Mouse (Mus musculus) C2C12 (cell line): Measurements from ENCODE around the gene Ankrd13a. TPM values are rescaled to one million over a fixed set of nuclear protein-coding genes. Genes with fewer than 3 reads are reported as not detected.

Experiments used
- H3K27me3 ChIP-seq: one replicate; pipeline ENCODE4 v1.6.1; 2011; ENCODE audit not compliant: control insufficient read depth, insufficient read depth, insufficient read length
- H3K36me3 ChIP-seq: one replicate; pipeline ENCODE4 v1.6.1; 2011; ENCODE audit not compliant: control insufficient read depth, insufficient read depth
- H3K4me3 ChIP-seq: one replicate; pipeline ENCODE4 v1.5.1; 2011; ENCODE audit warnings: mild to moderate bottlenecking, control low read depth; ENCODE audit not compliant: poor library complexity, insufficient read depth, severe bottlenecking
- H3K79me2 ChIP-seq: one replicate; pipeline ENCODE4 v1.6.1; 2011; ENCODE audit not compliant: control insufficient read depth, insufficient read depth
- H3K79me3 ChIP-seq: one replicate; pipeline ENCODE4 v1.6.1; 2011; ENCODE audit warnings: low read depth, control low read depth
- H3ac ChIP-seq: one replicate; pipeline ENCODE3; 2011; ENCODE audit warnings: low read depth; ENCODE audit not compliant: control insufficient read depth, insufficient read length
- CEBPB ChIP-seq: IDR thresholded peaks from one replicate; pipeline ENCODE4 v1.6.1; 2011; ENCODE audit warnings: low read depth, mild to moderate bottlenecking, control low read depth, moderate library complexity
- CTCF ChIP-seq: IDR thresholded peaks from one replicate; pipeline ENCODE4 v1.5.1; 2011; ENCODE audit not compliant: control insufficient read depth, insufficient read depth, insufficient read length
- FOSL1 ChIP-seq: IDR thresholded peaks from one replicate; pipeline ENCODE4 v1.8.0; 2011; ENCODE audit warnings: mild to moderate bottlenecking, low read length; ENCODE audit not compliant: poor library complexity, insufficient read depth, severe bottlenecking
- MAX ChIP-seq: IDR thresholded peaks from one replicate; pipeline ENCODE4 v1.6.1; 2011; ENCODE audit warnings: mild to moderate bottlenecking, control low read depth
- MYOD1 ChIP-seq: IDR thresholded peaks from one replicate; pipeline ENCODE4 v1.6.1; 2011; ENCODE audit warnings: low read depth; ENCODE audit not compliant: control insufficient read depth, insufficient read length
- MYOG ChIP-seq: IDR thresholded peaks from one replicate; pipeline ENCODE4 v1.6.1; 2011; ENCODE audit not compliant: control insufficient read depth, insufficient read length; ENCODE audit errors: extremely low read depth
- USF1 ChIP-seq: IDR thresholded peaks from one replicate; pipeline ENCODE4 v1.6.1; 2011; ENCODE audit warnings: low read depth, mild to moderate bottlenecking, control low read depth, moderate library complexity
- polyA plus RNA-seq: library from polyadenylated mRNA; unstranded; fragments of >200 nt; fragmentation: generic; extraction: Trizol; gene quantifications from one replicate; pipeline ENCODE4 v1.2.1, GENCODE M21; 2012; ENCODE audit warnings: missing spikeins

Gene Ankrd13a
- polyA plus RNA-seq, 1 experiment, result 55.2 TPM

DNA sequence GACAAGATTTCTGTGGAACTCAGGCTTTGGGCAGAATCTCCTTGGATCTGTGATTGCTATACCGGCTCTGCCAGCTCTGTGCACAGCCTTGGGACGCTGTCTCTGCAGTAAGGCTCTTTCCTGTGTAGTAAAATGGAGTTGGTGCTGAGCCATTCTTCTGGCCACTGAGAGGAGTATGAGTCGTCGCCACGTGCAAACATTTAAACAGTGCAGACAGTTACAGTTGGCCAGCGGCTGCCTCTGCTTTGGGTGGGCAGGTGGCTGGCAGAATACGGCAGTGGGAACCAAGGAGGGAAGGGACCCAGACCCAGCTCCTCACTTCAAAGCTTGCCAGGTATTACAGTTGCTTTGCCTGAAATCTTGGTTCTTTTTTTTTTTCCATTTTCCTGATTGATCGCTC lies 22.8 kb downstream of the Ankrd13a start:
- H3K27me3 ChIP-seq, result no peaks in the 10 kb centered on the region
- H3K36me3 ChIP-seq, result peaks cover 10% of the 10 kb centered on the region
- H3K4me3 ChIP-seq, result no peak overlapping the region
- H3K79me3 ChIP-seq, result no peaks in the 10 kb centered on the region
- TF ChIP-seq MAX (no peak), CTCF (no peak), MYOD1 (no peak), CEBPB (no peak), MYOG (no peak), FOSL1 (no peak), USF1 (no peak)
- no peak overlapping the region for H3ac ChIP-seq
- no peaks in the 10 kb centered on the region for H3K79me2 ChIP-seq

DNA sequence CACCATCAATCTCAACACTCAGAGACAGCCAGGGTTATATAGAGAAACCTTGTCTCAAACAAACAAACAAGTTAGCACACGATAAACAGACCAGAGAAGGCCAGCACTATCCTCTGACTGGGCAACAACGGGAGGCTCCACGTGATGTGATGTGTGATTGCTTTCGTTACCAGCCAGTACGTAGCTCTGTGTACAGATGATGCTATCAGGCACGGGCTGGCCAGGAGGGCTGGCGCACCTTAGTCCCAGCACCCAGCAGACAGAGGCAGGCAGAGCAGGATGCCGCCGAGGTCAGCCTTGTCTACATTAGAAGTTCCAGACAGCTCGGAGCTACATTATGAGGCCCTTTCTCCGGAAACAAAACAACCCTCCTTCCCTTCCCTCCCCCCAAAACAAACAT lies 25.4 kb downstream of the Ankrd13a start:
- Histone ChIP-seq H3K79me3 (no peaks in the 10 kb centered on the region), H3K4me3 (no peak overlapping the region), H3K79me2 (no peaks in the 10 kb centered on the region), H3K36me3 (peaks cover 26% of the 10 kb centered on the region), H3K27me3 (no peaks in the 10 kb centered on the region), H3ac (no peak overlapping the region)
- TF ChIP-seq MAX (no peak), MYOG (no peak), CEBPB (no peak), FOSL1 (no peak), MYOD1 (no peak), CTCF (no peak), USF1 (no peak)

DNA sequence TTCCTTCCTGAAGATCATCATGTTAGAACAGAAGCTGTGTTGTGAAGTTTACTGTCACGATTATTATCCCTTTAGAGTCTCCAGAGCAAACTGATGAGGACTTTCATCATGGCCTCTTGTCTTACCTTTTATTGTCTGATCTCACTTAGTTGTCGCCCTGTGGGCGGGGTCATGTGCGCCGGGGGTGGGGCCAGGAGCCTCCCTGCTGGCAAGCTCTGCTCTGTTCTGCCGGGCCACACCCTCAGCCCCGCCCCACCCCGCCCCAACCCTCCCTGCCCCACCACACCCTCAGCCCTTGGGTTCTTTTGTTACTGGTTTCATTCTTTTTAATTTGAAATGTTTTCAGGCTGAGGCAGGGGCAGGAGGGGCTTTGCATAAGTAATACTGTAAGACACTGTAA lies 26.6 kb downstream of the Ankrd13a start:
- H3ac ChIP-seq, result no peak overlapping the region
- no peaks in the 10 kb centered on the region for H3K79me2 ChIP-seq
- H3K27me3 ChIP-seq, result no peaks in the 10 kb centered on the region
- H3K79me3 ChIP-seq, result no peaks in the 10 kb centered on the region
- no peak for TF ChIP-seq CEBPB
- TF ChIP-seq MYOD1, result no peak
- TF ChIP-seq FOSL1, result no peak
- no peak for TF ChIP-seq MAX
- no peak for TF ChIP-seq MYOG
- no peak for TF ChIP-seq USF1
- no peak for TF ChIP-seq CTCF
- no peak overlapping the region for H3K4me3 ChIP-seq
- H3K36me3 ChIP-seq, result peaks cover 27% of the 10 kb centered on the region

DNA sequence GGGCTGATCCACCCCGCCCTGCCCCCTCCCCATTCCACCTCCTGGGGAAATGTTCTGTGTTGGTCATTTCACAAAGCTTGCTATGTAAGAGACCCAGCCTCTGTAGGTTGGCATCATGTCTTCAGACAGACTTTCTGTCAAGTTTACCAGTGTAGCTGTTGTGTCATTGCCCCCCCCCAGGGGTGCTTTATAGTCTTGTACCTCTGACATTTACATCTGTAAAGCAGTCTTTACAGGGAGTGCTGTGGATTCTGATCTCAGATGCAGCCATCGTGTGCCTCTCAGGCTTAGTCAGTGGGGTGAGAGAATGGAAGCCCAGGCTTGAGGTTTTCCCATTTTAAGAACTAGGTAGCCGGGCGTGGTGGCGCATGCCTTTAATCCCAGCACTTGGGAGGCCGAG lies 27.4 kb downstream of the Ankrd13a start:
- peaks cover 27% of the 10 kb centered on the region for H3K36me3 ChIP-seq
- no peak for TF ChIP-seq MYOD1
- TF ChIP-seq MAX, result no peak
- TF ChIP-seq USF1, result no peak
- TF ChIP-seq FOSL1, result no peak
- no peak for TF ChIP-seq MYOG
- TF ChIP-seq CTCF, result no peak
- H3K27me3 ChIP-seq, result no peaks in the 10 kb centered on the region
- H3K4me3 ChIP-seq, result no peak overlapping the region
- no peaks in the 10 kb centered on the region for H3K79me2 ChIP-seq
- no peak overlapping the region for H3ac ChIP-seq
- no peaks in the 10 kb centered on the region for H3K79me3 ChIP-seq

DNA sequence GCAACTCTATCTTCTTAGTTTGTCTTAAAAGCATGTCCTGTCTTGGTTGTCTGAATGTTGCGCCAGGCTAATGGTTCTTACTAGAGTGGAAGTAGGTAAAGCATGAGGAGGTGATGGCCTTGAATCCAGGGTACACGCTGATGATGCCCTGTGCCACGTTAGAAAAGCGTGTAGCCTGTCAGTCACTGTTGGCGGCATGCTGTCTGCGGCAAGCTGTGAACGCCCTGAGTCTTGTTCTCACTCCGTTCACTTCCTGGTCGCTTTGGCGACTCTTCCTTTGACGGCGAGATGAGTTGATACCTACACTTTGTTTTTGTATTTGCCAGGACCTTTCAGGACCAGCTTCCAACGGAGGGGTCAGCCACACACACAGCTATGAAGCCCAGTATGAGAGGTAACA lies 28.8 kb downstream of the Ankrd13a start:
- TF ChIP-seq MYOG, result no peak
- TF ChIP-seq USF1, result no peak
- no peak for TF ChIP-seq MYOD1
- no peak for TF ChIP-seq CEBPB
- TF ChIP-seq FOSL1, result no peak
- TF ChIP-seq CTCF, result no peak
- no peak for TF ChIP-seq MAX
- Histone ChIP-seq H3K79me3 (no peaks in the 10 kb centered on the region), H3K36me3 (peaks cover 27% of the 10 kb centered on the region), H3K4me3 (no peak overlapping the region), H3K27me3 (no peaks in the 10 kb centered on the region), H3K79me2 (no peaks in the 10 kb centered on the region), H3ac (no peak overlapping the region)

DNA sequence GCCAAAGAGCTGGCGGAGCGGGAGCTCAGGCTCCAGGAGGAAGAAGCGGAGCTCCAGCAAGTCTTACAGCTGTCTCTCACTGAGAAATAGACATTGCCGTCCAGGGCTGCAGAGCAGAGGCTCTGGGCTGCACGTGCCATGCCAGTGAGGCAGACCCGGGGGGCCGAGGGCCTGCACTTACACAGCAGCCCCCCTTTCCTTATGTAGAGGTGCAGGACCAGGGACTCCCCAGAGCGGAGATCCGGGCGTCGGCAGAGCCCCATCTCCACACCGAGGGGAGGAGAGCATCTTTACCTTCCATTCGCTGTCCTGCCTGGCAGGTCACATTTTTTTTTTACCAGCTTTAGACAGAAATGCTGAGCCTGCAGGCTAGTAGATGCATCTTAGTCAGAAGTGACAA lies 29.9 kb downstream of the Ankrd13a start:
- TF ChIP-seq USF1 (no peak), CTCF (no peak), FOSL1 (no peak), MYOD1 (no peak), MYOG (no peak), MAX (no peak), CEBPB (no peak)
- H3K36me3 ChIP-seq, result peaks cover 27% of the 10 kb centered on the region

DNA sequence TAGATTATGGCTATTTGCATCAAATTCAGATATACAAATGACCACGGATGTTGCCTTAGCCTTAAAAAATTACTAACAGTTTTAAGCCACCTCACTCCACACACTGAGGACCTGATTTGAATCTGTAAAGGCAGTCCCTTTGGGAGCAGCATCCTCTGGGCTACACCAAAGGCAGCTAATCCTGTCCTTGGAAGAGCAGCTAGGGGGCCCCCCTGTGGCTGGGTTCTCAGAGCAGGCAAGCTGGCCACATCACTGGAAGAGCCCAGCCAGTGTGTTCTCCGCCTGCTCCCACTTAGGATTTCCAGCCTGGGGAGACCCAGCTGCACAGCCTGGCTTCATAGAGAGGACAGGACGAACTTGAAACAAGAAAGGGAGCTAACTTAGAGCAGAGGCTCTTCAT lies 30.5 kb downstream of the Ankrd13a start:
- Histone ChIP-seq H3K27me3 (no peaks in the 10 kb centered on the region), H3K4me3 (no peak overlapping the region), H3ac (no peak overlapping the region), H3K79me3 (no peaks in the 10 kb centered on the region), H3K36me3 (peaks cover 27% of the 10 kb centered on the region), H3K79me2 (no peaks in the 10 kb centered on the region)
- no peak for TF ChIP-seq CEBPB
- no peak for TF ChIP-seq MYOG
- TF ChIP-seq MYOD1, result no peak
- no peak for TF ChIP-seq FOSL1
- TF ChIP-seq USF1, result no peak
- no peak for TF ChIP-seq CTCF
- TF ChIP-seq MAX, result no peak

More for the DNA sequence above, 29.9 kb downstream of the Ankrd13a start:
- Histone ChIP-seq H3K79me3 (no peaks in the 10 kb centered on the region), H3ac (no peak overlapping the region), H3K4me3 (no peak overlapping the region), H3K27me3 (no peaks in the 10 kb centered on the region), H3K79me2 (no peaks in the 10 kb centered on the region)
